Mouse (Mus musculus) midbrain, embryonic 13.5 days (tissue): ENCODE measurements around the gene Fcgrt. TPM values are rescaled to one million over a fixed set of nuclear protein-coding genes. Genes with fewer than 3 reads are reported as not detected.
"Not testable (repeated sequence)": the region's sequence is repeated elsewhere in the genome, so short reads cannot be mapped to it uniquely, and the experiment has no call there.

Experiments
- ATAC-seq: fragments of 200-750 bp; cut with Nextera tagmentation; 2 replicates; pipeline ENCODE4 v1.8.0; 2017; ENCODE audit warnings: mild to moderate bottlenecking, moderate TSS enrichment, moderate library complexity
- H3K27ac ChIP-seq: fragments of 300-500 bp; sonication (generic); 2 replicates; pipeline ENCODE4 v1.5.1; 2015; ENCODE audit warnings: inconsistent platforms, mild to moderate bottlenecking, moderate library complexity
- H3K27me3 ChIP-seq: fragments of 300-500 bp; sonication (generic); 2 replicates; pipeline ENCODE4 v1.6.1; 2015; ENCODE audit warnings: mild to moderate bottlenecking, inconsistent platforms
- H3K36me3 ChIP-seq: fragments of 300-500 bp; sonication (generic); 2 replicates; pipeline ENCODE4 v1.6.1; 2015; ENCODE audit warnings: mild to moderate bottlenecking, inconsistent platforms
- H3K4me1 ChIP-seq: fragments of 300-500 bp; sonication (generic); replicated peaks from 2 replicates; pipeline ENCODE4 v1.6.1; 2015; ENCODE audit warnings: inconsistent platforms
- H3K4me2 ChIP-seq: fragments of 300-500 bp; sonication (generic); replicated peaks from 2 replicates; pipeline ENCODE4 v1.6.1; 2015; ENCODE audit warnings: moderate library complexity, mild to moderate bottlenecking, inconsistent platforms
- H3K4me3 ChIP-seq: fragments of 300-500 bp; sonication (generic); replicated peaks from 2 replicates; pipeline ENCODE4 v1.5.1; 2015; ENCODE audit warnings: mild to moderate bottlenecking, inconsistent platforms
- H3K9ac ChIP-seq: fragments of 300-500 bp; sonication (generic); replicated peaks from 2 replicates; pipeline ENCODE4 v1.6.1; 2015; ENCODE audit warnings: mild to moderate bottlenecking, inconsistent platforms
- H3K9me3 ChIP-seq: fragments of 300-500 bp; sonication (generic); 2 replicates; pipeline ENCODE4 v1.6.1; 2016; ENCODE audit warnings: mild to moderate bottlenecking, inconsistent platforms
- whole genome bisulfite sequencing: fragments of 180-500 bp; shearing (Covaris S2); methylation state at CpG from one replicate; pipeline ENCODE4 v1.1.7; 2015; 5-methylcytosine and 5-hydroxymethylcytosine counted together
- polyA plus RNA-seq: library from polyadenylated mRNA; unstranded; fragments of >200 nt; fragmentation: Nextera tagmentation; extraction: Ambion mirVana; gene quantifications from 2 replicates; pipeline ENCODE4 v1.2.1, GENCODE M21; 2015

Gene Fcgrt
- polyA plus RNA-seq, 1 experiment from 2014 or later, result 17.6 TPM

DNA sequence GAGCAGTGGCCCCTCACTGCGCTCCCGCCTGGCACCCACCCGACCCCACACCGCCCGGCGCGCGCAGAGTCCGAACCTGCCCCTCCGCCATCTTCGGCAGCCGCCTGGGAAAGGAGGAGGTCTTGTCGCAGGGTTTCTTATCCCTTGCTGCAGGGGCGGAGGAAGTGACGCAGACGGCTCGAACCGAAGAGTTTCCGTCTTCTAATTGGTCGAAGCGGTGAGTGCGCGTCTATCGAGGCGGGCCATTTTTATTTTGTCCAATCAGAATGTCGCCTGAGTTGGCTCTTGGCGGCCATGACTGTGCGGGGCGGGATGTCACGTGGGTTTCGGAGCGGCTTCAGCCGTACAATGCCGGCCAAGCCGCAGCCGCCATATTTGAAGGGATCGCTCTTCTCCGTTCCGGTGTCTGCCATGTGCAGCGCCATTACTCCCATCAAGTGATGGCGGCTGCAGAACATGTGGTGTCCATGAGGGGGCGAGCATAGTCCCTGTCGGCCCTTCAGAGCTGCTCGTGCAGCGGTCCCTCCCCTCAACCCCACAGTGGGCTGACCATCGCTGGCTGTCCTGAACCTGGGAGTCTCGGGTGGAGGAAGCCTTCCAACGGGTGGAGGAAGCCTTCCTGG is 25.1 kb upstream of the Fcgrt start, which contains the start of gene Rpl13a:
Gene Rpl13a (minus strand): TSS at position 138 of the 623 bp plus-strand sequence.
- ATAC-seq, result peak; percentile 95
- H3K27me3 ChIP-seq, result no peaks in the 10 kb centered on the region; the same call in 1 of the 2 replicates
- peak within 1 kb of the TSS; percentile 97 for H3K9ac ChIP-seq
- peaks cover 26% of the 10 kb centered on the region for H3K36me3 ChIP-seq
- H3K9me3 ChIP-seq, result no peaks in the 10 kb centered on the region
- peaks cover 41% of the 10 kb centered on the region for H3K4me1 ChIP-seq
- H3K4me3 ChIP-seq, result peak within 1 kb of the TSS; percentile 65
- 0% methylated on average over 48 of the region's 48 CpGs for WGBS
- peak within 1 kb of the TSS; percentile 94 for H3K27ac ChIP-seq
- H3K4me2 ChIP-seq, result peak within 1 kb of the TSS; percentile 75

DNA sequence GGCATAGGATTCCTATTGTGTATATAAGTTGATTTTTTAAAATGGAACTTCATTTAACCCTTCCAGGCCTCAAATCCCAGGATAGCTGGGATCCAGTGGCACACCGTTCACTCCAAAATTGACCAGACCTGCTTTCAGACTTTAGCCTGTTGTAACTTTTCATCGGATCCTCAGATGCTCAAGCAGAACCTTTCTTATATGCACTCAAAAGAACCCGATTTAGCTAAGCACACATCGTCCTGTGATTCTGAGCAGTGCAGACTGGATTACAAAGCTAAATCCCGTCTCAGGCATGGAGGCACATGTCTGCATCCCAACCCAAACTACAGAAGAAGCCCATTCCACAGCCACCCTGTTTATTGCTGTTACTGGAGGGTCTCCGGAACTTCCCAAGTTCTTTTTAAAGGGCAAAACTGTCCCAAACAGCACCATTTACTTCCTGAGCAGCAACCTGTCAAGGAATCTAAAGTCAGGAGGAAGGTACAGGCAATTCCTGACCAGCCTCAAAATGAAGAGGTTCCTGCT is 24.1 kb upstream of the Fcgrt start:
- Histone ChIP-seq H3K9me3 (no peaks in the 10 kb centered on the region), H3K4me3 (peak overlapping the region; percentile 65), H3K4me1 (peaks cover 48% of the 10 kb centered on the region), H3K9ac (peak overlapping the region; percentile 97), H3K27me3 (no peaks in the 10 kb centered on the region), H3K27ac (peak overlapping the region; percentile 83), H3K4me2 (peak overlapping the region; percentile 75), H3K36me3 (peaks cover 31% of the 10 kb centered on the region)
- under 1% methylated on average over 6 of the region's 6 CpGs for WGBS
- ATAC-seq, result no peak

DNA sequence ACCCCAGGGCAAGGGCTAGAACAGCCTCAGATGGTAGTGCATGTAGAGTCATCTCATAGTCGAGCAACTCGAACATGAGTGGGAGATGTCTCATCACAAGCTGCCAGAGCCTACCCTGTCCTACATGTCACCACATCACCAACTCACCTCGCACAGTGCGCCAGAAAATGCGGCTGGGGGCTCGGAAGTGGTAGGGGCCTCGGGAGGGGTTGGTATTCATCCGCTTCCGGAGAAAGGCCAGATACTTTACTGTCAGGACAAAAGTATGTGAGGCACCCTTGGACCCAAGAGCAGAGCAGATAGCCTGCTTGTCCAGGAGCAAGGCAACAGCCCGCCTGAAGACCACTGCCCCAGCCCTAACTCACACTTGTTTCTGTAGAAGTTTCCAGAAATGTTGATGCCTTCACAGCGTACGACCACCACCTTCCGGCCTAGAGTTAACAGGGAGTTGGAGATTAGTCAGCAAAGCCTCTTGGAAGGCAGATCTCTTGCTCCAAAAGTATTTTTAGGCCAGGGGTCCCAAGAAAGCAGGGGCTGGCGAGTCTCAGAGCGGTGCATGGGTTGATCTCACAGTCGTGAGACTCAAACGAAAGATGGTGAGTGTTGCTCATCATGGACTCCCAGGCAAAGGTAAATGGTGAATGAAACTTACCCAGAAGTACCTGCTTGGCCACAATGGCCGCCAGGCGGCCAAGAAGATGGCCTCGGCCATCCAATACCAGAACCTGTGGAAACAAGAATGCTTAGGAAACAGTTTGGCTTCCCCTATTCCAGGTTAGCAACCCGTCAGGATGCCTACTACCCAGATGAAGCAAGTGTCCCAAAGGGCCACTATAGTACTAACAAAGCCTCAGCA is 23.4 kb upstream of the Fcgrt start:
- H3K4me2 ChIP-seq, result peak overlapping the region; percentile 75
- peaks cover 54% of the 10 kb centered on the region for H3K4me1 ChIP-seq
- H3K9ac ChIP-seq, result peak overlapping the region; percentile 97
- WGBS, result 49% methylated on average over 21 of the region's 21 CpGs
- H3K4me3 ChIP-seq, result peak overlapping the region; percentile 65
- H3K27me3 ChIP-seq, result no peaks in the 10 kb centered on the region
- peaks cover 37% of the 10 kb centered on the region for H3K36me3 ChIP-seq
- ATAC-seq, result no peak
- H3K27ac ChIP-seq, result peak overlapping the region; percentile 83
- H3K9me3 ChIP-seq, result no peaks in the 10 kb centered on the region

DNA sequence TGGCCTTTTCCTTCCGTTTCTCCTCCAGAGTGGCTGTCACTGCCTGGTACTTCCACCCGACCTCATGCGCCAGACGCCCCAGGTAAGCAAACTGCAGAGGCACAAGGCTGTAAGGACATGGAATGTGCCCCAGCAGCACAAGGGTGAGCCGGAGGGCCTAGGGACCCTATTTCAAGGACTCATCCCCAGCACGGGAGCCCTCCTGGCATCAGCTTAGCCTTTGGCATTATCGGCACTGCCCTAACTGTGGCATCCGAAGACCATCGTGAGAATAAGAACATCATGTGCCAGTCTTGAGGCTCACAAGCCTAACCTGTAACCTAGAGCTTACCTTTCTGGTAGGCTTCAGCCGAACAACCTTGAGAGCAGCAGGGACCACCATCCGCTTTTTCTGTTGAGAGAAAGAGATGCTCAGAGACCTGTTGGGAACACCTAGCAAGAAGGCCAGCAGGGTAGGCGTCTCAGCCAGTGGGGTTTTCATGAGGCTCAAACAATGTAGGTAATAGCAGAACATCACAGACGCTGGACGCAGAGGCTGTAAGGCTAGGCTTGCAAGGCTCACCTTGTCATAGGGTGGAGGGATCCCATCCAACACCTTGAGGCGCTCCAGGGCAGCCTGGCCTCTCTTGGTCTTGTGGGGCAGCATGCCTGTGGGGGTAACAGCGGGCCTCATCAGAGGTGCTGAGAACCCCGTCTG is 22.6 kb upstream of the Fcgrt start:
- peaks cover 62% of the 10 kb centered on the region for H3K4me1 ChIP-seq

DNA sequence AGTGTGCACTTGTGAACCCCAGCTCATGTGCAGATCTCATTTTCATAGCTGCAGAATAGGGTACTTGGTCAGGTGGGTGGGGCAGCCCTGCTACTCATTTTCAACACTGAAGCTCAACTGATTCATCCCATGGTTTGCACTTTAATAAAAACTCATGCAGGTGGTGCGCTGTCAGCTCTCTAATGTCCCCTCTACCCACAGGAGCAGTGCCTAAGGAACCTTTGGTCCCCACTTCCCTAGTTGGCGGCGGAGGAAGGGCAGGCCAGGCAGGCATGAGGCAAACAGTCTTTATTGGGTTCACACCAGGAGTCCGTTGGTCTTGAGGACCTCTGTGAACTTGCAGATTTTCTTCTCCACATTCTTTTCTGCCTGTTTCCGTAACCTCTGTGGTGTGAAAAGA is 22.0 kb upstream of the Fcgrt start:
- not testable (repeated sequence) for H3K27me3 ChIP-seq, H3K9me3 ChIP-seq, ATAC-seq
- peak overlapping the region; percentile 11 for H3K4me3 ChIP-seq
- H3K4me2 ChIP-seq, result 0 out of 2 replicates have a peak overlapping the region, but pooled peaks have one; percentile 55
- H3K4me1 ChIP-seq, result peaks cover 64% of the 10 kb centered on the region
- H3K36me3 ChIP-seq, result peaks cover 52% of the 10 kb centered on the region
- H3K27ac ChIP-seq, result peak overlapping the region; percentile 89
- 59% methylated on average over 5 of the region's 5 CpGs for WGBS
- H3K9ac ChIP-seq, result peak overlapping the region; percentile 60; the same call in 1 of the 2 replicates

More for the DNA sequence above, 22.6 kb upstream of the Fcgrt start:
- no peak for ATAC-seq
- H3K4me3 ChIP-seq, result peak overlapping the region; percentile 65
- 79% methylated on average over 17 of the region's 17 CpGs for WGBS
- peak overlapping the region; percentile 75 for H3K4me2 ChIP-seq
- no peaks in the 10 kb centered on the region for H3K9me3 ChIP-seq
- H3K27me3 ChIP-seq, result no peaks in the 10 kb centered on the region
- peak overlapping the region; percentile 83 for H3K27ac ChIP-seq
- H3K9ac ChIP-seq, result peak overlapping the region; percentile 97
- H3K36me3 ChIP-seq, result peaks cover 45% of the 10 kb centered on the region

DNA sequence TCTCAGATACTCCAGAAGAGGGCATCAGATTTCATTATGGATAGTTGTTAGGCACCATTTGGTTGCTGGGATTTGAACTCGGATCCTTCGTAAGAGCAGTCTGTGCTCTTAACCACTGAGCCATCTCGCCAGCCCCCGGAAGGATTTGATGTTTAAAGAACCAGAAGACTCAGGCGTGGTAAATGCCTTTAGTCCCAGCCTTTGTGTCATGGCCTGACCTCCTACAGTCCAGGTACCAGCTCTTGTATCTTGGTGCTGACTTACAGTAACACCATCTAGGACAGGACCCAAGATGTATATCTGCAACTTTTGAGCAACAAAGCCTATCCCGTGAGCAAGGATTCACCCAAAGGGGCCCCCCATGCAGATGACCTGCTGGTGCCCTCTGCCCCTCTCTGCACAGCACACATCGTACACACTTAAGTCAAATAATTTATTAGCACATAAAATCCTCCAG is 21.5 kb upstream of the Fcgrt start:
- H3K9me3 ChIP-seq, result no peaks in the 10 kb centered on the region
- peak overlapping the region; percentile 89 for H3K27ac ChIP-seq
- peak overlapping the region; percentile 60 for H3K9ac ChIP-seq
- peak overlapping the region; percentile 55 for H3K4me2 ChIP-seq
- no peaks in the 10 kb centered on the region for H3K27me3 ChIP-seq
- peaks cover 56% of the 10 kb centered on the region for H3K36me3 ChIP-seq
- ATAC-seq, result no peak
- WGBS, result 28% methylated on average over 7 of the region's 7 CpGs
- peaks cover 64% of the 10 kb centered on the region for H3K4me1 ChIP-seq
- peak overlapping the region; percentile 11 for H3K4me3 ChIP-seq

DNA sequence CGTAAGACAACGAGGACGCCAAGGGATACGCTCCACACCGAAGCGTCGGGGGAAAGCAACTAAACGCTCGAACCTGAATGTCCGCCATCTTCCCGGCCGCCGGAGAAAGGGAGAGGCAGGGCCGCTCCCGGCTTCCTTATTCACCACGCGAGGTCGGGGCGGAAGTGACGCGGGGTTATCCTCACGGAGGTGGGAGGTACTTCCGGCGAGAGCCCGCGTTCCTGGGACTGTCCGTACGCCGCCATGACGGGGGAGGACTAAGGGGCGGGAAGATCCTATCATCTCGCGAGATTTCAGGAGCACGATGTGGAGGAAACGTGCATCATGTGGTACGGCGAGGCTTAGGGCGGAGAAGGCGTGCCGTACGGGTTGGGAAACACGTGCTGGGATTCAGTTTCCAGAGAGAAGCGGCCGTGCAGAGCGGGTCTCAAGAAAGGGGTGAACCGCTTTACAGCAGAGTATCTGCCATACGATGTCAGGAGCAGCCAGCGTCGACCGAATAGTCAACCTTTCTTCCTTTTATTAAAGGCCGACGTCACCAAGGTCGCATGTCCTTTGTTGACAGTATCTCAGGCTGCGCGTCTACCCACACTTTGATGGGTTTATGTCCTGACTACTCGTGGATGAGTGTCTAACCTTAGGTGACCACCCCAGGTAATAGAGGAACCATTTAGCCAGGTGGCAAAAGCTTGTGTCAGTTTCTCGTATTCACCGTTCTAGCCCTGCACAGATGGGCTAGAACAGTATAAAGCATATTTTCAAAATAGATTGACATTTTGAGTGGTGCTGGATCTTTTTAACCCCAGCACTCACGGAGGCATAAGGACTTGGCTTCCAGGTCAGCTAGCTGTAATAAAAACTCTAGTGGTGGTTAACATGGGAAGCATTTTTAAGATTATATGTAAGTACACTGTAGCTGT is 20.8 kb upstream of the Fcgrt start, which contains the start of gene Rps11:
Gene Rps11 (minus strand): TSS at position 216 of the 920 bp plus-strand sequence.
- Histone ChIP-seq H3K36me3 (peaks cover 63% of the 10 kb centered on the region), H3K27ac (peak within 1 kb of the TSS; percentile 89), H3K4me1 (peaks cover 58% of the 10 kb centered on the region), H3K9me3 (no peaks in the 10 kb centered on the region), H3K4me2 (peak within 1 kb of the TSS; percentile 83), H3K4me3 (peak within 1 kb of the TSS; percentile 89), H3K27me3 (no peaks in the 10 kb centered on the region), H3K9ac (peak within 1 kb of the TSS; percentile 96)
- WGBS, result under 1% methylated on average over 59 of the region's 59 CpGs
- peak; percentile 88 for ATAC-seq

DNA sequence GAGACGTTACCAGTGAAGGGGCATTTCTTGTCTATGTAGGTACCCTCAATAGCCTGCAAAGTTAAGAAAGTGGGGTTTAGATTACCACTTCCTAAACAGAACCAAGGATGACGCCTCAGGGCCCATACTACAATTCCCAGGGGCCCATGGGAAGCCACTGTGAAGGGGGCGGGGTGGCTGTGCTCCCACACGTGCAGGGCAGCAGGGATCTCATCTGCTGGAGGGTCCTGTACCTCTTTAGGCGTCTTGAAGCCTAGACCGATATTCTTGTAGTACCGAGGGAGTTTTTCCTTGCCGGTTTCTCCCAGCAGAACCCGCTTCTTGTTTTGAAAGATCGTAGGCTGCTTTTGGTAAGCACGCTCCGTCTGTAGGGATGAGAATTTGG is 19.5 kb upstream of the Fcgrt start:
- no peak for ATAC-seq
- no peaks in the 10 kb centered on the region for H3K9me3 ChIP-seq
- H3K36me3 ChIP-seq, result peaks cover 73% of the 10 kb centered on the region
- 26% methylated on average over 12 of the region's 12 CpGs for WGBS
- peak overlapping the region; percentile 96 for H3K9ac ChIP-seq
- peak overlapping the region; percentile 89 for H3K4me3 ChIP-seq
- no peaks in the 10 kb centered on the region for H3K27me3 ChIP-seq
- H3K27ac ChIP-seq, result peak overlapping the region; percentile 21
- H3K4me2 ChIP-seq, result peak overlapping the region; percentile 83
- peaks cover 56% of the 10 kb centered on the region for H3K4me1 ChIP-seq

DNA sequence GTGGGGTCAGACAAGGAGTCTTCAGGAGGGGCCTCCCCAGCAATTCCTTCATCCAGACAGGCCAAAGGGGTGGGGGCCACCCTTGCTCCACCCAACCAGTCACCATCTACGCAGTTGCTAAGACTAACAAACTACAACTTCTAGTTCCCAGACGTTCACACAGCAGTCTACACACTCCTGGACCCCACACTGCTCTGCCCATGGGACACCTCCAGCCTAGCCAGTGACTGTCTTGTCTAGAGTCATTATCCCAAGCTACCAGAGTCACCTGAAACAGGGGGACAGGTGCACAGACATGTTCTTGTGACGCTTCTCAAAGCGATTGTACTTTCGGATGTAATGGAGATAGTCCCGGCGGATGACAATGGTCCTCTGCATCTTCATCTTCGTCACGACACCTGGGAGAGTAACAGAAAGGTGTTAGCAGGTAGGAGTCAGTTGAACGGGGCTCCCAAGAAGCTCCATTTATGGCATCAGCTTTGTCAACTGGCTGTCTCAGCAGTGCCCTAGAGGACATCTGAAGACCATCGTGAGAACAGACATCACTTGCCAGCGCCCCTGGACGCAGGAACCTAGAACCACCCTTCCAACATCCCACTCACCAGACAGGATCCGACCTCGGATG is 19.0 kb upstream of the Fcgrt start:
- 85% methylated on average over 15 of the region's 15 CpGs for WGBS
- no peaks in the 10 kb centered on the region for H3K9me3 ChIP-seq
- H3K9ac ChIP-seq, result peak overlapping the region; percentile 96
- H3K4me2 ChIP-seq, result peak overlapping the region; percentile 83
- H3K27me3 ChIP-seq, result no peaks in the 10 kb centered on the region
- ATAC-seq, result no peak
- H3K27ac ChIP-seq, result peak overlapping the region; percentile 21; the same call in 1 of the 2 replicates
- peaks cover 78% of the 10 kb centered on the region for H3K36me3 ChIP-seq
- peak overlapping the region; percentile 89 for H3K4me3 ChIP-seq
- peaks cover 54% of the 10 kb centered on the region for H3K4me1 ChIP-seq

DNA sequence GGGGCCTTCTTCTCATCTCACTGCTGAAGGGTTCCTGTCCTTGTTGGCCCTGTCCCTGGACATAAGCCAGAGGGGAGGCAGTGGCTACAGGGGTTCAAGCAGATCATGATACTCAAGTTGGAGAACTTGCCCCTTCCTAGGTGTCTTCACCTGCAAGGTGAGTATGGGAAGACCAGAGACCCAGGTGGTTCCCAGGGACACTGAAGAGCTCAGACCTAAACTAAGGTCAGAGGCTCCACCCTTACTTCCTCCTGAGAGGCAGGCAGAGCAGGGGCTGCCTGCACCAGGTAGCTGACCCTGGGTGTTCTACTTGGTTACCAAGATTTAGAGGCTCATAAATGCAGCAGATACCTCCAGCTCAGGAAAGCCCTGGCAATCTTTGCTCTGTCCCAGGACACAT is 18.3 kb upstream of the Fcgrt start:
- Histone ChIP-seq H3K27ac (no peak overlapping the region), H3K4me3 (no peak overlapping the region), H3K4me1 (peaks cover 47% of the 10 kb centered on the region), H3K27me3 (no peaks in the 10 kb centered on the region), H3K9me3 (no peaks in the 10 kb centered on the region), H3K9ac (peak overlapping the region; percentile 49), H3K4me2 (no peak overlapping the region), H3K36me3 (peaks cover 79% of the 10 kb centered on the region)
- ATAC-seq, result no peak
